Mouse (Mus musculus) 3T3-L1 (cell line): ENCODE measurements around the gene Bmp7.

Experiments used
- DNase-seq: peaks from one replicate; pipeline ENCODE4 v3.0.0-alpha.2; 2015; ENCODE audit warnings: low read depth, low spot score

Gene Bmp7

GRCm38 (mm10) chr2:172909463-172909862, 30.7 kb downstream of the Bmp7 start:
- DNase-seq: no peak

- peak; percentile 24 for DNase-seq
These were observed 34.0 kb downstream of the Bmp7 start for GRCm38 (mm10) chr2:172906146-172906545.

GRCm38 (mm10) chr2:172905057-172905456, 35.1 kb downstream of the Bmp7 start:
- DNase-seq: no peak

GRCm38 (mm10) chr2:172904614-172905013, 35.5 kb downstream of the Bmp7 start:
- no peak for DNase-seq

DNA sequence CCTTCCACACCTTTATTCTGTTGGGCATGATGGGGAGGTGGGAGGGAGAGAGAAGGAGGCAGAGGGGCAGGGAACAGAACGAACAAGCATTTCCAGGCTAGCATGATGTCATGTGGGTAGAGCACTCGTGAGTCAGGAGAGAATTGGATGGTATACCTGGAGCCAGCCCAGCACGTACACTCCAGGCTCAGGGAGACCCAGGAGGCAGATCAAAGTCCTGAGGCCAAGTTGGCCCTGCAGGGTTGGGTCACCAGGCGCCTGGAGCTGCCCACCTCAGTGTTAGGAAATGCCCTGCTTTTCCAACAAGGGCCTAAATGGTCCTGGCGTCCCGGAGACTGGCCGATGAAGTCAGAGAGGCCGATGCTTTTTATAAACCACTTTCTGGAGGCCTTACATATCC, 36.6 kb downstream of the Bmp7 start:
- DNase-seq: no peak

DNA sequence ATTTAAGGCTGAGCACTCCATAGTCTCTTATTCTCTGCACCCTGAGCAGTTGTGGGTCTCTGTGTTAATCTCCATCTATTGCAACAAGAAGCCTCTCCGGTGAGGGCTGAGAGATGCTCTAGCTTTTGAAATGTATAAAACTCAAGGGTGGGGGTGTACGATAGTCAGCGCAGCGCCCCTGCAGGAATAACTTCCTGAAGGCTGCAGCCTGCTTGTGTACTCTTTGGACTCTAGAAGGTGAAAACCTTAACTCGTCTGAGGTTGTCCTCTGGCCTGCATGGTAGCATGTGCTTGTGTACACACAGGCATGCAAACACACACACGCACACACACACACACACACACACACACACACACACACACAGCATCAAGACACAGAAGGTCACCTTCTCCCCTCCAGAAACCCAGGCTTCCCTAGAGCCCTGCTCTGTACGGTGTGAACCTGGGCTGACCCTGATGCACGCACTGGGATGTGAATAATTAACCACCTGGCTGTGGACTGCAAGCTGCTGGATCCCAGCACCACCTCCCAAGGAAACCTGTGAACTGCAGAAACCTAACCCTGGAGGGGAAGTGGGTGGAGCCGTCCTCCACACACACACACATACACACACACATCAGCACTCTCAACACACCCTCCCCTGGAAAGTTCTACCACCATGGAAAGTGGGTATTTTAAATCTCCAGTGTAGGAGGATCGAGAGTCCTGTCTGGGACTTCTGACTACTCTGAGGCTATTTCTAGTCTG, 39.0 kb downstream of the Bmp7 start:
- no peak for DNase-seq

- DNase-seq: no peak
These were observed 50.2 kb downstream of the Bmp7 start for GRCm38 (mm10) chr2:172889756-172890443.

GRCm38 (mm10) chr2:172889222-172889621, 50.9 kb downstream of the Bmp7 start:
- DNase-seq: no peak

GRCm38 (mm10) chr2:172888147-172888546, 52.0 kb downstream of the Bmp7 start:
- no peak for DNase-seq

DNA sequence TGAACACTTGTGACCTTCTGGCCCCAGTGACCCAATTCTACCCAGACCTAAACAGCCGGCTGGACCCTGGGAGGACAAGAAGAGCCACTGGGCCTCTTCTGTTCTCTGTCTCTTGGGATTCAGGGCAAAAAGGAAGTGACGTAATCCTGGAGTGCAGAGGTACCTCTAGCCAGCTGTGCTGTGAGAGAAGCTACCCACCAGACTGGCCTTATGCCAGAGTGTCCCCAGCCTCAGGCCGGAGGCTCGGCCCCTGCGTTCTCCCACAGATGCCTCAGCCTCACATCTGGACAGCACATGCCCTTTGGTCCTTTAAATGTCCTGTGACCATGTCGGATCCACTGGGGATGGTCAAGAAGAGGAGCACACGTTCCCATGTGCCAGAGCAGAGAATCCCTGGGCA, 54.3 kb downstream of the Bmp7 start:
- peak; percentile 9 for DNase-seq

- DNase-seq: no peak
These were observed 55.5 kb downstream of the Bmp7 start for GRCm38 (mm10) chr2:172884584-172884983.

- DNase-seq: no peak
These were observed 64.9 kb downstream of the Bmp7 start for GRCm38 (mm10) chr2:172875201-172875600.

DNA sequence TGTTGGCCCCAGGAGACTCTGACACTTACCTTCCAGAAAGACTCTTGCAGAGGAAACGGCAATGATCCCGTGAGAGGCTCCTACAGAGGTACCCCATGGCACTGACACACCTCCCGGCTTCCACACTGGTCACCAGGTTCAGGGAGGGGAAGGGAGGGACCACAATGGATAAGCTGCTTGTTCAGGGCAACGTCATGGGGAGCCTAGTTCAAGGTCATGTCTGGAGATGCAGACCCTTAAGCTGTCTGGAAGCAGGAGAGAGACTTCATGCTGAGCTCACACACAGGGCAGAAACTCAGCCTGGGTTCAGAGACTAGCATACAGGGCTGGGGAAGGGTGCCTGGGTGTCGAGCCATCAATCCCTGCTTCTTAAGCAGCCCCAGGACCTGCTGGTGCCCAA, 73.8 kb downstream of the Bmp7 start:
- no peak for DNase-seq

GRCm38 (mm10) chr2:172865165-172865564, 75.0 kb downstream of the Bmp7 start:
- DNase-seq: no peak

- DNase-seq: no peak
These were observed 75.6 kb downstream of the Bmp7 start for GRCm38 (mm10) chr2:172864566-172864965.

DNA sequence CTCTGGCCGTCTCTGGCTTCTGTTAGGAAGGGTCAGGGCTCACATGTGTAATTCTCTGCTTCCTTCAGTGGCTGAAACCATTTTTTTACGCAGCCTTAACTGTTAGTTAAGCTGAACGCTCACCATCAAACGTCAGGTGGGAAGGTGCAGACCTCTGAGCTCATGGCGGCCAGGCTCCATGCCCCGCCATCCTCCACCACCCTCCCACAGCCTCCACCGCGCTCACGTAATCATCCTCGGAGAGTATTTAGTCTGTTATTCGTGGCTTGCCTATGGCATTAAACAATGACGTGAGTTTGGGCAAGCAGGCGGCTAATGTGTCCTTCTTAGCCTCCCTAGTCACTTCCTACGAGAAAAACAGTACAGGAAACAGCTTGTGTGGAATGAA, 76.7 kb downstream of the Bmp7 start:
- no peak for DNase-seq

- no peak for DNase-seq
These were observed 77.2 kb downstream of the Bmp7 start for GRCm38 (mm10) chr2:172862850-172863468.

DNA sequence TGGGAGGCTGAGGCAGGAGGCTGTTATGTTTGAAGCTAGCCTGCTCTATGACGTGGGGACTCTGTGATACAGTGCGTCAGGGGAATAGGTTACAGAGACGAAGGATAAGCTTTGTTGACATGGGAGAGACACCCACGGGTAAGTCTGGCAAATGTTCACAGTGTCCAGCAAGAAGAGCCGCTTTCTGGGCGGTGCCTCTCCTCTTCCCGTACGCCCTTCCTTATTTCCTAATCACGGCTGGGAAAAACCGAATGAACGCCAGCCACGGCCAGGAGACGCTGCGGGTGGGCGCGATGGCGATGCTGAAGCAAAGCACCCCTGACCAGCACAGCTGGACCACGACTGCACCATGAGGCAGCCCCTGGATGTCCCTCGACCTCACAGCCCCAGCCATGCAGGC, 77.7 kb downstream of the Bmp7 start:
- no peak for DNase-seq

- DNase-seq: no peak
These were observed 78.5 kb downstream of the Bmp7 start for GRCm38 (mm10) chr2:172861590-172861989.

DNA sequence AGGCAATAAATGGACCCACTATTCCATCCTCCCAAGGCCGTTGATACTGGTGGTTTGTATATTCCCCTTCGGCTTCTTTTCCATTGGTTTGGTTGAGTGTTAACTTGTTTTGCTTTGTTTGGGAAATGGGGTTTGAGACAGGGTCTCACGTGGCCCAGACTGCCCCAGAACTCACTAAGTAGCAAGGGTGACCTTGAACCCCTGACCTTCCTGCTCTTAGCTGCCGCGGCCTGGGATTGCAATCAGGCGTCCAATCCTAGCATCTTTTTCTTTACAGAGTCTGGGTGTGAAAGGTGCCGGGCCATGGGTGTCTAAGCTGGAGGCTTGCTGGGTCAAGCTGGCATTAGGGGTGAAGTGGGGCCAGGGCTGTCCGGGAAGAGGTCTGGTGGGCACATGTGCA, 79.5 kb downstream of the Bmp7 start:
- DNase-seq: no peak

DNA sequence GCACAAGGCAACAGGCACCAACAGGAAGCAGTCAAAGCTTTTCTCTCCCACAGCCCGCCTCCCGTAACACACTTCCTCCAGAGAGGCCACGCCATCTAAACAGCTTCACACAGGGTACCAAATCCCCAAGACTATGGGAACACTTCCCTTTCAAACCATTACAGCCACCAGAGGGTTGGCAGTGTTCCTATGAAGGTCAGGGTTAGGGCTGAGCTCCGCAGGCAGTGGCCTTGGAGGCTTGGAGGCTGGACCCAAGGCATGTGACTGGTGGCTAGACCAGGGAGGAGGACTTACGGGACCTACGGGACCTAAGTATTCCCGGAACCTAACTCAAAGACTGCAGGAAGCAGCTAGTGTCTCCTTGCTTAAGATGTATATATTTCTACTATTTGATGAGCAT, 80.0 kb downstream of the Bmp7 start:
- no peak for DNase-seq

DNA sequence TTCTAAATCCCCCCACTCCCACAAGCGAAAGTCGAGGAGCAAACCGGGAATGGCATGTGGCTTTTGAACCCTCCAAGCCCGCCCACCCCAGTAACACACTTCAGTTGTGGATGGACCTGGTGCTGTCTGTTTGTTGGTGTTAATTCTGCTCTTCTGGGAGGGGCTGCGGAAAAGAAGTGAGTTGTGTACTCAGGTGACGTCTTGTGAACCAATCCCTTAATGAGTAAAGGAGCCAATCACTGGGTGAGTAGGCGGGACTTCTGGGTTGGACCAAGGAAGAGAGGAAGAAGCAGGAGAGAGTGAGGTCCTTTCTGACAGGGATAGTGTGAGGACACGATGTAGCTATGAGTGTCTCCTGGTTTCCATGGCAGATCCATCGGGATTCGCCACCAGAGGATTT, 83.1 kb downstream of the Bmp7 start:
- no peak for DNase-seq

DNA sequence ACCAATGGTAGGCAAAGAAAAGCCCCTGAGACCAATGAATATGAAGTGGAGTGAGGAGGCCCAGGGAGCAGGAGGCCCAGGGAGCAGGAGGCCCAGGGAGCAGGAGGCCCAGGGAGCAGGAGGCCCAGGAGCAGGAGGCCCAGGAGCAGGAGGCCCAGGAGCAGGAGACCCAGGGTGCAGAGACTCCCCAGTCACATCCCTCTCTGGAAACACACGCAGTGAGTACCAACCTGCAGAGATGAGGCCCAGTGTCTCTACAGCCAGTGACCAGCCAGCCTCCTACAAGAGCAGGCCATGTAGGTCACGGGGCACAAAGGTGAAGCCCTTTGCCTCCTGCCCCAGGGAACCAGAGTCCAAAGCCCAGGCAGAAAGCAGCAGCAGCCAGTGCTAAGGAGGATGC, 83.6 kb downstream of the Bmp7 start:
- no peak for DNase-seq
